Comparison of ENCODE assay signal across 8 mouse cellular contexts in the genomic region with DNA sequence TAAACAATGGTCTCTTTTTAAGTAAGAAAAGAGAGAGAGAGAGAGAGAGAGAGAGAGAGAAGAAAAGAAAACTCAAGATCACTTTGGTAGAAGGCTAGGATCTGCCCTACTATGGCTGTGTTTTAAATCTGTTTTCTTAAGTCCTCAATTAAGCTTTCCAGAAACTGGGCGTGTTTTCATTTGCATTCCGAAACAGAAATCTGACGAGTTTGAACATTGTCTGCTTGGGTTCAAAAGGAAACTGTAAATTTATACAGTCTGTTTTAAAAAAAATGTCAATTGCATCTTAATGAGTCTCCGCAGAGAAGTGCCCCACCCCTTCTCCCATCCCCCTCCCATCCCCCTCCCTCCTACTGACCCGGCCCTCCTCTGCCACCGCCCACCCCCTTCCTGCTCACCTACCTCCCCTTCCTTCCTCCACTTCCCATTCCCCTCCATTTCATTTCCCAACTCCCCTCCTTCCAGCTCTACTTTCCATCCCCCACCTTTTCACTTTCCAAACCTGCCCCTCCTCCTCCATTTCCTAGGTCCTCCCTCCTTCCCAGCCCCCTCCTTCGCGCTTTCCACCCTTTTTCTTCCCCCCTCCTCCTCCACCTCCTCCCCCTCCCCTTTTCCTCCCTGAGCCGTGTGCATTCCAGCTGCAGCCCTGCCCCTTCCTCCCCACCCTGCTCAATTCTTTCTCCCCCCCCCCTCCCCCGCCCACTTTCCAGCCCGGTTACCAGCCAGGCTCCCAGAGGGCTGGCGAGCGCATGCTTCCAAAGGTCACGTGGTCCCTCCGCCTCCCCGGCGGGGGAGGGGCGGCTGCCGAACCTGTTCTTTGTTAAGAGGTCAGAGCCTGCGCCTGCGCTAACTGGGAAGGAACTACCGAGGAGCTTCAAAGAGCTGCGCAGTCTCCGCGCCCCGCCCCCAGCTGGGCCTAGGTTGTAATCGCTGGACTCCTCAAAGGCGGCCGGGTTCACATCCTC.
DNase-seq lines count a peak whose midpoint lies in the region; ATAC-seq and TF ChIP-seq lines count a peak whose summit lies in the region.

No protein-coding gene starts in this region.

- TF ChIP-seq CTCF in E14TG2a.4 (conservative IDR thresholded peaks at IDR 0.05; ENCODE audit: low read length): no peak

- H3K27ac ChIP-seq in forebrain, embryonic 13.5 days: peak overlapping the region; percentile 61
- H3K27ac ChIP-seq in neural tube, embryonic 15.5 days (replicated peaks): peak overlapping the region; percentile 82

- H3K9ac ChIP-seq in forebrain, embryonic 13.5 days: no peak overlapping the region
- H3K9ac ChIP-seq in neural tube, embryonic 15.5 days (replicated peaks): no peak overlapping the region

- H3K4me2 ChIP-seq in forebrain, embryonic 13.5 days: peak overlapping the region; percentile 46
- peak overlapping the region; percentile 46 for H3K4me2 ChIP-seq in neural tube, embryonic 15.5 days

- no peaks in the 10 kb centered on the region for H3K36me3 ChIP-seq in E14TG2a.4 (ENCODE audit: insufficient read depth, low read length)
- no peaks in the 10 kb centered on the region for H3K36me3 ChIP-seq in forebrain, embryonic 13.5 days (ENCODE audit: poor library complexity, severe bottlenecking)
- no peaks in the 10 kb centered on the region for H3K36me3 ChIP-seq in neural tube, embryonic 15.5 days

- WGBS in forebrain, embryonic 13.5 days: 18% methylated on average over 21 of the region's 29 CpGs
- WGBS in neural tube, embryonic 15.5 days: 18% methylated on average over 27 of the region's 29 CpGs

- ATAC-seq in forebrain, embryonic 13.5 days: peak; percentile 96
- peak; percentile 97 for ATAC-seq in neural tube, embryonic 15.5 days (ENCODE audit: low FRiP score)

- no peaks in the 10 kb centered on the region for H3K27me3 ChIP-seq in E14TG2a.4 (ENCODE audit: insufficient read depth, low read length)
- no peaks in the 10 kb centered on the region for H3K27me3 ChIP-seq in forebrain, embryonic 13.5 days
- no peaks in the 10 kb centered on the region for H3K27me3 ChIP-seq in neural tube, embryonic 15.5 days (replicated peaks)

- intact Hi-C loops in heart, postnatal 14 days (cut with DNase I): loop anchor here (1.0 to 5.0 kb wide), 3 partner anchors 76 to 204 kb away; no protein-coding TSS in a partner anchor

- H3K4me3 ChIP-seq in E14TG2a.4 (replicated peaks; ENCODE audit: low read length): 0 out of 2 replicates have a peak overlapping the region, but pooled peaks have one; percentile 17
- 0 out of 2 replicates have a peak overlapping the region, but pooled peaks have one; percentile 7 for H3K4me3 ChIP-seq in forebrain, embryonic 13.5 days
- H3K4me3 ChIP-seq in neural tube, embryonic 15.5 days (replicated peaks): peak overlapping the region; percentile 14; the same call in 1 of the 2 replicates

- H3K4me1 ChIP-seq in E14TG2a.4 (replicated peaks; ENCODE audit: low read depth, low read length): peaks cover 21% of the 10 kb centered on the region
- peaks cover 5% of the 10 kb centered on the region for H3K4me1 ChIP-seq in forebrain, embryonic 13.5 days
- H3K4me1 ChIP-seq in neural tube, embryonic 15.5 days: no peaks in the 10 kb centered on the region

- peak; percentile 68 for DNase-seq in c-Kit-positive CD71-positive TER-119-positive erythroid progenitor cells, embryonic 14.5 days (ENCODE audit: low spot score)
- DNase-seq in heart, postnatal 14 days: peak; percentile 93 to 95
- DNase-seq in layer of hippocampus, adult 11-12 months (ENCODE audit: low spot score): peak; percentile 95
- DNase-seq in lung, adult 18-20 months: peak; percentile 96 to 97
- DNase-seq in testis, postnatal 14 days (ENCODE audit: low spot score): peak; percentile 93

- no peaks in the 10 kb centered on the region for H3K9me3 ChIP-seq in E14TG2a.4 (ENCODE audit: low read length)
- H3K9me3 ChIP-seq in forebrain, embryonic 13.5 days (replicated peaks): no peaks in the 10 kb centered on the region
- H3K9me3 ChIP-seq in neural tube, embryonic 15.5 days (replicated peaks): no peaks in the 10 kb centered on the region

Comparison
In these comparisons a context has a peak if more than half of its experiments do, and no peak if none do; other contexts are left out.
1. Peak in every context shown above with its lines: DNase-seq, ATAC-seq, H3K4me3 ChIP-seq and H3K27ac ChIP-seq.